Mouse (Mus musculus) lung, postnatal 0 days (tissue): ENCODE data around the gene Cyyr1.

Experiments used
- CTCF ChIP-seq: IDR thresholded peaks from 2 replicates; pipeline ENCODE4 v1.5.1; 2016; ENCODE audit warnings: antibody characterized with exemption, mild to moderate bottlenecking
- EP300 ChIP-seq: IDR thresholded peaks from 2 replicates; pipeline ENCODE4 v1.6.1; 2016; ENCODE audit warnings: antibody characterized with exemption, mild to moderate bottlenecking, control low read depth

DNA sequence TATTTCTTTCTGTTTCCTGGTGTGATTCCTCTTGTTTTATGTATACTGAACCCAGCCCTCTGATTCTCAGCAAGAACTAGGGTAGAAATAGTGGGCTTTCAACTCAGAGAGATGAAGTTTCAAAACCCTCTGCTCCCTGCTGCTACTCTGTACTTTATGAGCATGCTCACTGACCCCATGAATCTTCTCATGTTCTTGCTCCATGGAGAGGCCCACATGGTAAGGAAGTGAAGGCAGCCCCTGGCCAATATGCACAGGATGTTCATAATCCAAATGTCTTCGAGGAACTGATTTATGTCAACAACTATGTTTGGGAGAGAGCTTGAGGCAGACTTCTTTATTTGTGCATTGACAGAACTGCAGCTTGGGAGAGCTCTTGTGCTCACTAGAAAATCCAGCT, 106.9 kb downstream of the Cyyr1 start:
- TF ChIP-seq CTCF (no peak), EP300 (no peak)
